ENCODE assay signal across 8 mouse cellular contexts in the genomic region with DNA sequence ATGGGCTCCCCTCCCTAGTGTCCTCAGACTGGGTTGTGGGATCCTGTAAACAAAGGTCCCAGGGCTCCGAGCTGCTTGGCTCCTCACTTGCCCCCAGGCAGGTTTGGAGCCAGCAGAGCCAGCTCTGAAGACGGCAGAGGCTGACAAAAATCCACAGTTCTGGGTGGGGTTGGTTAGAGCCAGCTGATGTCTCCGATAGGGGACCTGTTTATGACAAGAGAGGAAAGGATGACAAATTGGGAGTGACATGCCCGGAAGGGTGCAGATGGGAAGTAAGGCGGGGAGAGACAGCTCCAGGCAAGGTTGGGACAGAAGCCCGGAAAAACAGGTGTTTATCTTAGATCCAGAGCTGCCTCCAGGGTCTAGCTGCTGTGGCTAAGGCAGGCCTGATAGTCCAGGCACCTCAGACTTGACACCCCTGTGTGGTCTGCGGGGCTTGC. TPM values are rescaled to one million over a fixed set of nuclear protein-coding genes. Genes with fewer than 3 reads are reported as not detected.
DNase-seq lines count a peak whose midpoint lies in the region; ATAC-seq lines count a peak whose summit lies in the region.

No protein-coding gene starts in this region.

- no peak for ATAC-seq in hindbrain, embryonic 14.5 days (ENCODE audit: low FRiP score)
- ATAC-seq in intestine, embryonic 15.5 days: 0 out of 2 replicates have a peak, but pooled peaks have one; percentile 24

- no peaks in the 10 kb centered on the region for H3K27me3 ChIP-seq in hindbrain, embryonic 10.5 days (ENCODE audit: insufficient read depth, poor library complexity, severe bottlenecking)
- no peaks in the 10 kb centered on the region for H3K27me3 ChIP-seq in hindbrain, embryonic 14.5 days (ENCODE audit: control insufficient read depth, insufficient read depth, low read length)
- no peaks in the 10 kb centered on the region for H3K27me3 ChIP-seq in intestine, embryonic 15.5 days (replicated peaks)

- DNase-seq in hindbrain, embryonic 10.5 days (ENCODE audit: low spot score): no peak
- no peak for DNase-seq in hindbrain, embryonic 14.5 days (ENCODE audit: low spot score)
- peak; percentile 77 for DNase-seq in c-Kit-negative CD71-positive TER-119-positive erythroid progenitor cells, embryonic 14.5 days (ENCODE audit: low read depth, low spot score)
- DNase-seq in lung, postnatal 14 days: peak; percentile 65
- no peak for DNase-seq in left cerebral cortex, adult 9 months (ENCODE audit: low spot score in 2 of 2)
- no peak for DNase-seq in frontal cortex, postnatal 14 days (ENCODE audit: low spot score in 2 of 2)
- DNase-seq in layer of hippocampus, postnatal 14 days (ENCODE audit: low spot score in 2 of 2): no peak

- H3K4me3 ChIP-seq in hindbrain, embryonic 10.5 days: no peak overlapping the region
- no peak overlapping the region for H3K4me3 ChIP-seq in hindbrain, embryonic 14.5 days (replicated peaks; ENCODE audit: low read length)
- H3K4me3 ChIP-seq in intestine, embryonic 15.5 days (replicated peaks): no peak overlapping the region

- 77% methylated on average over 7 of the region's 7 CpGs for WGBS in hindbrain, embryonic 10.5 days
- 65% methylated on average over 7 of the region's 7 CpGs for WGBS in hindbrain, embryonic 14.5 days
- WGBS in intestine, embryonic 15.5 days: 47% methylated on average over 7 of the region's 7 CpGs

- no peak overlapping the region for H3K4me2 ChIP-seq in hindbrain, embryonic 14.5 days (replicated peaks)
- H3K4me2 ChIP-seq in intestine, embryonic 15.5 days (replicated peaks): no peak overlapping the region

- peaks cover 17% of the 10 kb centered on the region for H3K4me1 ChIP-seq in hindbrain, embryonic 10.5 days (replicated peaks)
- H3K4me1 ChIP-seq in hindbrain, embryonic 14.5 days (replicated peaks; ENCODE audit: control insufficient read depth, insufficient read depth, low read length): no peaks in the 10 kb centered on the region
- H3K4me1 ChIP-seq in intestine, embryonic 15.5 days (replicated peaks): no peaks in the 10 kb centered on the region

- no peak overlapping the region for H3K9ac ChIP-seq in hindbrain, embryonic 14.5 days
- no peak overlapping the region for H3K9ac ChIP-seq in intestine, embryonic 15.5 days

- peaks cover 61% of the 10 kb centered on the region for H3K36me3 ChIP-seq in hindbrain, embryonic 10.5 days
- H3K36me3 ChIP-seq in hindbrain, embryonic 14.5 days (replicated peaks; ENCODE audit: control insufficient read depth, insufficient read depth): peaks cover 48% of the 10 kb centered on the region
- peaks cover 33% of the 10 kb centered on the region for H3K36me3 ChIP-seq in intestine, embryonic 15.5 days

- peak overlapping the region; percentile 57 for H3K27ac ChIP-seq in hindbrain, embryonic 10.5 days
- no peak overlapping the region for H3K27ac ChIP-seq in hindbrain, embryonic 14.5 days
- no peak overlapping the region; the same call in 1 of the 2 replicates for H3K27ac ChIP-seq in intestine, embryonic 15.5 days

- H3K9me3 ChIP-seq in hindbrain, embryonic 10.5 days: no peaks in the 10 kb centered on the region
- no peaks in the 10 kb centered on the region for H3K9me3 ChIP-seq in hindbrain, embryonic 14.5 days (ENCODE audit: control insufficient read depth, low read length)
- H3K9me3 ChIP-seq in intestine, embryonic 15.5 days: no peaks in the 10 kb centered on the region

RNA-seq across cellular contexts. Expression of gene Cdc42bpg, which starts 5.8 kb away (rescaled TPM):
- 0.29 and 0.37 TPM in 2 replicates for polyA plus RNA-seq in hindbrain, embryonic 10.5 days (2016; fragmentation: Nextera tagmentation; extraction: Ambion mirVana)
- 0.56 and 0.63 TPM in 2 replicates for polyA plus RNA-seq in hindbrain, embryonic 14.5 days (2014; fragmentation: Nextera tagmentation; extraction: Ambion mirVana)
- polyA plus RNA-seq in intestine, embryonic 15.5 days (2015; fragmentation: Nextera tagmentation; extraction: Ambion mirVana): 1.0 and 1.4 TPM in 2 replicates
- 1 to 10 TPM; 4.9 to 5.6 TPM for total RNA-seq in layer of hippocampus, postnatal 14 days (2021)

RNA-seq across cellular contexts. Expression of gene Ehd1, which starts 23.9 kb away (rescaled TPM):
- polyA plus RNA-seq in hindbrain, embryonic 10.5 days (2016; fragmentation: Nextera tagmentation; extraction: Ambion mirVana): 87.8 and 103 TPM in 2 replicates
- polyA plus RNA-seq in hindbrain, embryonic 14.5 days (2014; fragmentation: Nextera tagmentation; extraction: Ambion mirVana): 80.0 and 84.9 TPM in 2 replicates
- polyA plus RNA-seq in intestine, embryonic 15.5 days (2015; fragmentation: Nextera tagmentation; extraction: Ambion mirVana): 88.8 and 115 TPM in 2 replicates
- 10 to 100 TPM; 68.8 to 79.0 TPM for total RNA-seq in layer of hippocampus, postnatal 14 days (2021)

RNA-seq across cellular contexts. Expression of gene Men1, which starts 34.4 kb away (rescaled TPM):
- polyA plus RNA-seq in hindbrain, embryonic 10.5 days (2016; fragmentation: Nextera tagmentation; extraction: Ambion mirVana): 125 and 129 TPM in 2 replicates
- 46.7 and 51.5 TPM in 2 replicates for polyA plus RNA-seq in hindbrain, embryonic 14.5 days (2014; fragmentation: Nextera tagmentation; extraction: Ambion mirVana)
- polyA plus RNA-seq in intestine, embryonic 15.5 days (2015; fragmentation: Nextera tagmentation; extraction: Ambion mirVana): 68.8 and 71.9 TPM in 2 replicates
- 10 to 100 TPM; 66.4 to 68.2 TPM for total RNA-seq in layer of hippocampus, postnatal 14 days (2021)

RNA-seq across cellular contexts. Expression of gene Map4k2, which starts 40.5 kb away (rescaled TPM):
- polyA plus RNA-seq in hindbrain, embryonic 10.5 days (2016; fragmentation: Nextera tagmentation; extraction: Ambion mirVana): 13.1 and 14.7 TPM in 2 replicates
- 12.4 and 15.4 TPM in 2 replicates for polyA plus RNA-seq in hindbrain, embryonic 14.5 days (2014; fragmentation: Nextera tagmentation; extraction: Ambion mirVana)
- polyA plus RNA-seq in intestine, embryonic 15.5 days (2015; fragmentation: Nextera tagmentation; extraction: Ambion mirVana): 8.8 and 11.0 TPM in 2 replicates
- total RNA-seq in layer of hippocampus, postnatal 14 days (2021): 10 to 100 TPM; 82.6 to 85.8 TPM

RNA-seq across cellular contexts. Expression of gene Atg2a, which starts 59.0 kb away (rescaled TPM):
- polyA plus RNA-seq in hindbrain, embryonic 10.5 days (2016; fragmentation: Nextera tagmentation; extraction: Ambion mirVana): 10.3 and 14.9 TPM in 2 replicates
- polyA plus RNA-seq in hindbrain, embryonic 14.5 days (2014; fragmentation: Nextera tagmentation; extraction: Ambion mirVana): 14.5 and 14.8 TPM in 2 replicates
- polyA plus RNA-seq in intestine, embryonic 15.5 days (2015; fragmentation: Nextera tagmentation; extraction: Ambion mirVana): 6.9 and 8.7 TPM in 2 replicates
- total RNA-seq in layer of hippocampus, postnatal 14 days (2021): 10 to 100 TPM; 35.9 to 38.2 TPM

Comparison
In these comparisons a context has a peak if more than half of its experiments do, and no peak if none do; other contexts are left out.
1. DNase-seq: peak in c-Kit-negative CD71-positive TER-119-positive erythroid progenitor cells, embryonic 14.5 days (single experiment) and lung, postnatal 14 days (single experiment); none in hindbrain, embryonic 10.5 days (single experiment), hindbrain, embryonic 14.5 days (single experiment), left cerebral cortex, adult 9 months (0 of 2), frontal cortex, postnatal 14 days (0 of 2) and layer of hippocampus, postnatal 14 days (0 of 2).